Mouse (Mus musculus) MN1 (cell line): ENCODE measurements at regions not wholly inside any gene's neighbourhood (a gene's known extent, or its start where the extent isn't known, plus 50 kb on each side); places are given as distances from the start of the nearest gene placed in this dataset.
A peak's percentile ranks its signal among the peaks of the same experiment; 100 is the strongest.

Source experiments
- DNase-seq: peaks from one replicate; pipeline ENCODE4 v3.0.0-alpha.2; 2016; ENCODE audit warnings: low spot score

DNA sequence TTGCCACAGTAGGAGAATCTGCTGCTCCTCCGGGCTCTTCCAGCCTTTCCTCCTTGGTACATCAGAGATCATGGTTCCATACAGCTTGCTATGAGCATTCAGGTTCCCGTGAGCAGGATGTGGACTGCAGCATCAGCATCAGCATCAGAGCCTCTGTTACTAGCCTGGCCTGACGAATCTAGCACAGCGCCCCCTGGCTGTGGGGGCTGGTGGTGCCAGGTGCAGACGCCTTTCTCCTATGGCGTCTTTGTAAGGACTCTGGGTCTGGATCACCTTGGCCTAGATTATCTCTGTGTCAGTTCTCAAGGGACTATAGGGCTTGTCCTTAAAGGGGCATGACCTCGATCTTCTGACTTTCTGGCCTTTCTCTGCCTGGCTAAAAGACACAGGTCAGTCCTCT, 86.0 kb upstream of the Runx3 start:
- DNase-seq: no peak

- DNase-seq: no peak
These were observed 83.7 kb upstream of the Runx3 start for GRCm38 (mm10) chr4:135036764-135037163.

DNA sequence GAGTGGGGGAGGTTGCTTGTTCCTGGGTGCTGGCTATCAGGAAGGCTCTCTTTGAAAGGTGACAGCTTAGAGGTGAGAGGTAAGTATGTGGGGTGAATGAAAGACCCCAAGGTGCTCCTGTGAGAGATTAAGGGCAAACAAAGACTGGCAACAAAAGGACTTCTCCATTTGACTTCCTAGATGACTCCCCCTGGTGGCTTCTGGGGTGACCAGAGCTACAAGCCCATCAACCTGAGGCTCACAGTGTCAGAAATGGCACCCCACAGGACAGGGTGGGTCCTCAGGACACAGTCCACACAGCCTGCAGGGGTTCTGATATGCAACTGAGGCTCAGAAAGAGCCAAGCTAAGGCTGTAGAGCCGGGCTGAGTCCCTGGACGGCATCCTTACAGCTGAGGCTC, 81.2 kb upstream of the Runx3 start:
- no peak for DNase-seq

GRCm38 (mm10) chr4:135041921-135042320, 78.5 kb upstream of the Runx3 start:
- DNase-seq: no peak

- no peak for DNase-seq
These were observed 78.0 kb upstream of the Runx3 start for GRCm38 (mm10) chr4:135042501-135042900.

- peak; percentile 32 for DNase-seq
These were observed 75.4 kb upstream of the Runx3 start for GRCm38 (mm10) chr4:135045054-135045453.

GRCm38 (mm10) chr4:135046619-135047018, 73.8 kb upstream of the Runx3 start:
- no peak for DNase-seq

DNA sequence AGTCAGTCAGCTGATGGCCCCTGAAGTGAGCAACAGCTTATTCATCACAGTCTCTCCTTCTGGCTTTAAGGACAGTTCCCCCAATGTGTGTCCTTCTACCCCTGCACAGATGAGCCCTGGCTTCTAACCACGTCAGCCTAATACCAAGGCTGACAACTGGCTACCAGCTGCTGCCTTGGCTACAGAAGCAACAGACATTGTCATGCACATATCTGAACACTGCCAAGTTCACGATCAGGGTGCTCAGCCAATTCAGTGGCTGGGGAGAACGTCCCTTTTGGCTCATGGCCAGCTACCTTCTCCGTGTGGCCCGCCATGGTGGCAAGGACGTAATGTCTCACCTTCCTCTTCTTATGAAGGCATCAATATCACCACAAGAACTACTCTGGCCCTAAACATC, 73.2 kb upstream of the Runx3 start:
- no peak for DNase-seq

- DNase-seq: no peak
These were observed 72.7 kb upstream of the Runx3 start for GRCm38 (mm10) chr4:135047771-135048170.

- DNase-seq: peak; percentile 50
These were observed 70.5 kb upstream of the Runx3 start for GRCm38 (mm10) chr4:135049924-135050323.

GRCm38 (mm10) chr4:135051466-135051865, 69.0 kb upstream of the Runx3 start:
- no peak for DNase-seq

DNA sequence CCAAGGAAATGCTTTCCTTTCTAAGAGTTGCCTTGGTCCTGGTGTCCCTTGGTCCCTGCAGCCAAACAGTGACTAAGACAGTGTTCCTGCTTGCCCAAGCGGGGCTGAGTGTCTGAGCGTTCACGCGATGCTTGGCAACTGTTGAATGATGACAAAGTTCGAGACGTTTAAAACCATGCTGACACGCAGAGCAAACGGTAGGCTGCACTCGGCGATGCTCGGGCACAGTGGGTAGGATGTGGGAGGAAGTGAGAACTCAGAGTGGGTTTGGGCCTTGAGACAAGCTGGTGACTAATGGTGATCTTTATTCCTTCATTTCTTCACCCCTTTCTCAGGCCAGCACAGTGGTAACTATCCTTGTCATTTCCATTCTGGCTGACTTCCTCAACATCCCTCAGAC, 66.9 kb upstream of the Runx3 start:
- no peak for DNase-seq

- DNase-seq: no peak
These were observed 66.1 kb upstream of the Runx3 start for GRCm38 (mm10) chr4:135054353-135054752.

- no peak for DNase-seq
These were observed 64.1 kb upstream of the Runx3 start for GRCm38 (mm10) chr4:135056371-135056770.

DNA sequence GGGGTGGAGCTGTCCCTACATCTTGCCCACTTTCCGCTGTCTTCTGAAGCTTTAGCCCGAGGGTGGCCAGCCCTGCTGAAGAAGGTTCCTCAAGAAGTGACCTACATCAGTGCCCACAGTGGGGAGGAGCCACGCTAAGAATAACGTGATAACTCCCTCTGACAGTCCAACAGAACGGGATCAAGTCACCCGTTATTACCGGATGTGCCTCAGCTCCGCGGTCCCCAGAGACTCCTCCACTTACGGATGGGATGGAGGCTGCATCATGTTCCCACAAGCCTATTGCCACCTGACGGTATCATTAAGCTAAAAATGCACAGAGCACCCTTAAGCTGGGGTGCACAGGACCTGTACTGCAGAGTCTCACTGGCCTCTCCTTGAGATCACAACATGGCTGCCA, 63.2 kb upstream of the Runx3 start:
- DNase-seq: no peak

- DNase-seq: no peak
These were observed 61.6 kb upstream of the Runx3 start for GRCm38 (mm10) chr4:135058895-135059294.

DNA sequence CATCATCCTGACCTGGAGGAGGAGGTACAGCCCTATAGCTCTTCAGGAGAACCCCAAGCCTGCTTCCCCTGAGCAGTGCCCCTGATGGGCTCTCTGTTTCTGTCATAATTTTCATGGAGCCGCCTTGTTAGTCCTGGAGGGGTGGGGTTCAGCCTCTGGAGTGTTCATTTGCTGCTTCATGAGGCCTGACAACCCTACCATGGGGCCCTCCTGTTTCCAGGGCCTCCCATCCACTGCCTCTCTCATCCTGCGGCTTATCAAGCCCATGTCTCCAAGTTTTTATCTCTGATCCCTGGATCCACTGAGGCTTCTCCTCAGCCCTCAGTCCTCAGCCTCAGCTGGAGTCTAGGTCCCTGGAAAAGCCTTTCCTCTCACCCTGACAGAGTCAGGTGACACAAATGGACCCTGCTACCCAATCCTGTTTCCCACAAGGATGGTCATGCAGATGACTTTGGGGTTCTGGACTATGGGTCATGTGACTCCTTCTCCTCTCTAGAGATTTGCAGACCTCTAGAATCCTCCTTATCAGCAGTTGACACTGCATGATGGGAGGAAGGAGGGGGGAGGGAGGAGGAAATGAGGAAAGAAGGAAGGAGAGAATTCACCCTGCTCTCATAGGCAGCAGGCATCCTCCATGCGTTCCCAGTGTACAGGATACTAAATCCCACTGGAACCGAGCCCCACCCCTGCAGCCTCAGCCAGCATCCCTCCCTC, 59.3 kb upstream of the Runx3 start:
- DNase-seq: no peak

- peak; percentile 88 for DNase-seq
These were observed 53.5 kb upstream of the Runx3 start for GRCm38 (mm10) chr4:135066766-135067479.

DNA sequence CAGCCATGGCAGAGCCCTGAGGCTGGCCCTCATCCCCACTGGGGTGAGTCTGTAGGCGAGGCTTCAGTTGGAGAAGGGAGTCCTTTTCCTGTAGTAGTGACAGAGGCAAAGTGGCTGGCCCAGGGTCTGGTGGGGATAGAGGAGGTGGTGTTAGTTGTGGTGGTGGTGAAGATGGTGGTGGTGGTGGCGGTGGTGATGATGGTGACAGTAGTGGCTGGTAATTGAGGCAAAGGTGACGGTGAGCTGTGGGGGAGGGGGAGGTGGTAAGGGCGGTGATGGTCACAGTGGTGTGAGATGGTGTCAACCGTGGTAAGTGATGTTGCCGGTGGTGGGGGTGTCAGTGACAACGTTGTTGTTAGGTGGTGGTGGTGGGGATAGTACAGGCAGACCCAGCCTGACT, 52.6 kb upstream of the Runx3 start:
- no peak for DNase-seq

- DNase-seq: no peak
These were observed 50.6 kb upstream of the Runx3 start for GRCm38 (mm10) chr4:135069818-135070217.
